Mouse (Mus musculus): Measurements from ENCODE around the gene Gucy2g. TPM values are rescaled to one million over a fixed set of nuclear protein-coding genes. Genes with fewer than 3 reads are reported as not detected.

Gene Gucy2g
- polyA plus RNA-seq, 1 experiment from 2014 or later: not detected

DNA sequence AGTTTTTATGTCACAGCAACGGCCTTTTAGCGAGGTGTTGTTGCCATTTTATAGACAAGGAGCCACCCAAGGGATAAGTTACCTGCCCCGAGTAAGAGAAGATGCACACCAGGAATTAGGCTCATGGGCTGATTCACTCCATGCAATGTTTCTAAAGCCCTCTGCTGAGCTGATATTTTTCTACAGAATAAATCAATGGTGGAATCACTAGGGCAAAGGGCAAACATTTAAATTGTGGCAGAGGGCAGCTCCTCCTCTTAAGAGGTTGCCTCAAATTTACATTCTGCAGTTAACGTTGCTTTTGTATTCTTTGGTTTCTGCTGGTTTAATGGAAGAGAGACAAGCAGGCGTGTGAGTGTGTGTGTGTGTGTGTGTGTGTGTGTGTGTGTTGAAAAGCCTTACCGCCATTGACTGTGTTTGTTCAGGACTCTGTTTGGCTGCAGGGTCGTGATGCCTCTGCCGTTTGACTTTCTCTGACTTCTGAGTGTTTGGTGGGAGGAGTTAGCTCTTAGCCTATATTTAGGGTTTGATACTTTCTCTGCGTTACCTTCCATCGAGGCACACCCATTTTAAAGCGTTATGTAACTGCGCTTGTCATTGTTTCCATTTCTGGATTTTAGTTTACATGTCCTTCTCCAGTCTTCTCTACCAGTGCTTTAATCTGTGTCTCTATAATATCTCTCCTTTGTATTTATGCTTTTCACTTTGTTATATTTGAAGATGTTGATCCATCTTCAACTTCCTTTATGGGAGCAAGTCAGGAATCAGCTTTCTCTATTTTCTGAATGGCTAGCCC is 19.6 kb upstream of the Gucy2g start:
- no peak overlapping the region for H3K27ac ChIP-seq
- no peaks in the 10 kb centered on the region for H3K4me1 ChIP-seq
- no peak for ATAC-seq (ENCODE audit: low FRiP score)
- no peaks in the 10 kb centered on the region for H3K27me3 ChIP-seq
- WGBS: 74% methylated on average over 12 of the region's 12 CpGs
- no peaks in the 10 kb centered on the region for H3K36me3 ChIP-seq
- no peak overlapping the region for H3K4me2 ChIP-seq (replicated peaks)
- no peak overlapping the region for H3K9ac ChIP-seq
- H3K4me3 ChIP-seq: no peak overlapping the region
- no peaks in the 10 kb centered on the region for H3K9me3 ChIP-seq (replicated peaks)

DNA sequence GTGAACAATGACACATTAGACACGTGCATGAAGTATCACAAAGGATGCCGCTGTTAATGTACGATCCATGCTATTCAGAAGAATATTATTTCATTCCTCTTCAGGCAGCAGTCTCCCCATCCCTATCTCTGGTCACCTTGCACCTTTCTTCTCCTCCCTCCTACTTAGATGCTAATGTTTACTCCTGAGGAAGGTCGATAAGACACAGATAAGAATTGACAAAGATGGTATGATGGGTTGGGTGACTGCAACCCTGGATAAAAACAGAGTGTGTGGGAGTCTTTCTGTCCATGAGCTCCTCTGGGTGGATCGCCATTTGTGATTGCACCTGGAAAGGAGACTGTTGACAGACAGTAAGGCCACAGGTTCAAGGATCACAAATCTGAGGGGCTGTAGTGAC is 17.5 kb upstream of the Gucy2g start:
- Histone ChIP-seq H3K27me3 (no peaks in the 10 kb centered on the region), H3K4me1 (peaks cover 9% of the 10 kb centered on the region), H3K9me3 (replicated peaks) (no peaks in the 10 kb centered on the region), H3K9ac (no peak overlapping the region), H3K4me3 (no peak overlapping the region), H3K36me3 (no peaks in the 10 kb centered on the region), H3K27ac (no peak overlapping the region), H3K4me2 (replicated peaks) (no peak overlapping the region)
- ATAC-seq (ENCODE audit: low FRiP score): no peak
- WGBS: 88% methylated on average over 5 of the region's 5 CpGs

DNA sequence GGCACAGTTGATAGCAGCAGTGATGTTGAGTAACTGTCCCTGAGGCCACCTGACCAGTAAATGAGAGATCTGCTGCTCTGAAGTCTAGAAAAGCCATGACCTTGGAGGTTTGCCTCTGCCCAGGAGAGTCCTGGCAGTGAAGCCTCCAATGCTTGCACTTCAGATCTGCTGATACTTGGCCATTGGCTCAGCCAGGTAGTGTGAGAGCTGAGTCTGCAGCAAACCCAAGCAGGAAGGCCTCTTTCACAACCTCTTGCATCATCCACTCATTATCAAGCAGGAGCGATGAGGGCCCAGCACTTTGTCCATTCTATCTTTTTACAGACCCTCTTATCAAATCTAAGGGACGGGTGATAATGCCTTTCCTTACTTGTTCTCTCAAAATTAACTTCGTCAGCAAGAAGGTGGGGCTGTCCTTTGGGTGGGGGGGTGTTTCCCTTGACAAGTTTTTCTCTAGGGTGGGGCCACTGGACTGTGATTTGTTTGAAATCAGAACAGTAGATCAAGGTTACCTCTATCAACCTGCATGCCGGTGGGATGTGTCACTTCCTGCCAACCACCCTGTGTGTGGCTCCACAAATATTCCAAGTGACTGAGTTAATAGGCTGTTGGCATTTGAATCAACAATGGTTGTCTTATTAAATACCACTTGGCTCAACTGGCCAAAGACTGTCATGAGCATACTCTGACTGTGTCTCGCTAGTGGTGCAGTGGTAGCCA is 16.8 kb upstream of the Gucy2g start:
- Histone ChIP-seq H3K27ac (no peak overlapping the region), H3K36me3 (no peaks in the 10 kb centered on the region), H3K4me2 (replicated peaks) (no peak overlapping the region), H3K9me3 (replicated peaks) (no peaks in the 10 kb centered on the region), H3K4me1 (peaks cover 13% of the 10 kb centered on the region), H3K4me3 (no peak overlapping the region), H3K27me3 (no peaks in the 10 kb centered on the region), H3K9ac (no peak overlapping the region)
- ATAC-seq (ENCODE audit: low FRiP score): no peak
- WGBS: 92% methylated on average over 5 of the region's 5 CpGs

DNA sequence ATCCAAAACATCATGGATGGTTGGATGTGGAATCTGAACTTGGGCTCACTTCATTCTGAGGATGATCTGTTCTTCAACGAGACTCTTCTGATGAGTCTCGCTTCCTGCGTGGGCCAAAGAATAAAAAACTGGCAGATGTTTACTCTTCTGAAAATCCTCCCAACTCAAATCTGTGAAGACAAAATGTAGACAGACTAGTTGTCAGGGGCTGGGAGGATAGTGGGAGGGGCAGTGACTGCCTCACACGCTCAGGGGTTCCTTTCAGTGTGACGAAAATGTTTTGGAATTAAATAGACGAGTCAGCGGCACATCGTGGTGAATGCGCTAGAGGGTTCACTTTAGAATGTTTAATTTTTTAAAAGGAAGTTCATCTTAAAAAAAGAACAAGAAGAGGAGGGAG is 15.1 kb upstream of the Gucy2g start:
- 84% methylated on average over 9 of the region's 9 CpGs for WGBS
- peaks cover 13% of the 10 kb centered on the region for H3K4me1 ChIP-seq
- no peak overlapping the region for H3K27ac ChIP-seq
- 0 out of 2 replicates have a peak, but pooled peaks cover 3% of the 10 kb centered on the region for H3K27me3 ChIP-seq
- H3K36me3 ChIP-seq: no peaks in the 10 kb centered on the region
- no peak for ATAC-seq (ENCODE audit: low FRiP score)
- no peak overlapping the region for H3K9ac ChIP-seq
- H3K9me3 ChIP-seq (replicated peaks): no peaks in the 10 kb centered on the region
- H3K4me2 ChIP-seq (replicated peaks): no peak overlapping the region
- no peak overlapping the region for H3K4me3 ChIP-seq

DNA sequence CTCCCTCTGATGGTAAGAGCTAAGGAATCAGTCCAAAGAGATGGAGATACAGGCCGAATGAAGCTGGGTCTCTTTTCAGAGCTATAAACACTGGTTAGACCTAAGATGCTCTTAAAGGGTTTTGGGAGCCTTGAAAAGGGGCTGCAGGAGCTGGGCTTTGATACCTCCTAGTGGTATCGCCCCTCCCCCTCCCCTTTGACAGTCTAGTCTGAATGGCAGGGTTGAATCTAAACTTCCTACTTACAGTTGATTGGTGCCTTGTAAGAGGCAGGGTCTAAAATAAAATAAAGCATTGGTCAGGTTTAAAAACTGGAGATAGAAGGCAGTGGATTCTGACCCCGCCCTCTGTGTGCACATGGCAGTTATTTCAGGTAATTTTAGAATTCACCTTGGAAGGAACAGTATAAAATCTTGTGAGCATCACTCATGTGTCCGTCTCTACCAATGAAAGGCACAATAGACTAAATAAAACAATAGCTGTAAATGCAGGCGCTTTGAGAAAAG is 13.5 kb upstream of the Gucy2g start:
- Histone ChIP-seq H3K4me1 (peaks cover 13% of the 10 kb centered on the region), H3K36me3 (no peaks in the 10 kb centered on the region), H3K27ac (no peak overlapping the region), H3K9ac (peak overlapping the region; percentile 64), H3K27me3 (0 out of 2 replicates have a peak, but pooled peaks cover 3% of the 10 kb centered on the region), H3K4me3 (peak overlapping the region; percentile 52), H3K9me3 (replicated peaks) (no peaks in the 10 kb centered on the region), H3K4me2 (replicated peaks) (peak overlapping the region; percentile 93)
- 9% methylated on average over 5 of the region's 5 CpGs for WGBS
- ATAC-seq (ENCODE audit: low FRiP score): peak; percentile 36

DNA sequence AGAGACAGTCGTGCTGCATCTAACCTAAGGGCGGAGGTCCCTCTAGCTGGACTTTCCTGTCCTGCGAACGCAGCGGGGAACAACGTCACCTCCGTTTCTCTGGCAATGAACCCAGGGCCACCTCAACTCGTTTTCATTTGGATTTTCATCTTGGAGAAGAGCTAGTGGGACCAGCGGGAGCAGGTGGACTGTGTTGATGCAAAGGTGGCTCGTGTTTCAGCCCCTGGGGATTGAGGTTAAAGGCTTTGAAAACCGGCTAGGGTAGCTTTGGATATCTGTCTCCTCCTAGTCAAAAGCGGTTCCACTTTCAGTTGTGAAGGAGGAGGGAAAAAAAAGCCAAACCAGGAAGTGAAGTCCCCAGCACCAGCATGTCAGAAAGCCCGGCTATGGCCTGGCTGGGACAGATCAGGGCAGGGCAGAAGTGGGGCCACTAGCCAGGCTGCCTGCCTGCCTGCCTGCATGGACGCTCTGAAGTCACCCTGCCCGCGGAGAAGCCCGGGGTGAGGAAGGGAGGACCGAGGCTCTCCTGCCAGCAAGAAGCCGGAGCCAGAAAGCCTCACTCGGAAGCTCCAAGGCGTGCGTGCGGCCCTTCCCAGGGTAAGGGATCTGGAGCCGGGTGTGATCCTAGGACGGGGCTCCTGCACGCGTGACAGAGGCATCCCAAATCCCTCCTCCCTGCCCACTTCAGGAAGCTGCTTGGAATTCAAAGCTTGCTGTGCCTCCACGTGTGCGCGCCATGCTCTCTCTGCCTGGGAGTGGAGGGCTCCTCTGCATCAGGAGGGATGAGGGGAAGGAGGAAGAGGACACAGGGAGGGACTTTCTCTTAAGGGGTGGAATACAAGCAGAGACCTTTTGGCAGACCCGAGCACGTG is 12.8 kb upstream of the Gucy2g start:
- Histone ChIP-seq H3K4me1 (peaks cover 13% of the 10 kb centered on the region), H3K4me3 (peak overlapping the region; percentile 52), H3K4me2 (replicated peaks) (peak overlapping the region; percentile 93), H3K9me3 (replicated peaks) (no peaks in the 10 kb centered on the region), H3K27ac (peak overlapping the region; percentile 56; the same call in 1 of the 2 replicates), H3K36me3 (no peaks in the 10 kb centered on the region), H3K9ac (peak overlapping the region; percentile 64), H3K27me3 (0 out of 2 replicates have a peak, but pooled peaks cover 3% of the 10 kb centered on the region)
- under 1% methylated on average over 32 of the region's 32 CpGs for WGBS
- ATAC-seq (ENCODE audit: low FRiP score): peak; percentile 79

DNA sequence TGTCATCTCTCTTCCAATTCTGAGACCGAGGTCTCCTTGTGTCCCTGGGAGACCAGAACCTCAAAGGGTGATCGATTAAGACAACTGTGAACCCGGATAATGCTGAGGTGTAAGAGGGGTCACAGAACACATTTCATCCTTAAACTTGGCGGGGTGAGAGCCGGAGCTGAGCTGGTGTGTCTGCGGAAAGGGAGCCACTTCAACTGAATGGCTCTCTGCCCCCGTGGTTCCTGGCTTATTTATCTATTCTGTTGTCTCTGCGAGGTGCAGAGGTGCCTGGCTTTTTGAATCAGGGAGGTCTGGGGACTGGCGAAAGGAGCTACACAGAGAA is 12.2 kb upstream of the Gucy2g start:
- ATAC-seq (ENCODE audit: low FRiP score): peak; percentile 24; the same call in 1 of the 2 replicates
- H3K27ac ChIP-seq: no peak overlapping the region; the same call in 1 of the 2 replicates

DNA sequence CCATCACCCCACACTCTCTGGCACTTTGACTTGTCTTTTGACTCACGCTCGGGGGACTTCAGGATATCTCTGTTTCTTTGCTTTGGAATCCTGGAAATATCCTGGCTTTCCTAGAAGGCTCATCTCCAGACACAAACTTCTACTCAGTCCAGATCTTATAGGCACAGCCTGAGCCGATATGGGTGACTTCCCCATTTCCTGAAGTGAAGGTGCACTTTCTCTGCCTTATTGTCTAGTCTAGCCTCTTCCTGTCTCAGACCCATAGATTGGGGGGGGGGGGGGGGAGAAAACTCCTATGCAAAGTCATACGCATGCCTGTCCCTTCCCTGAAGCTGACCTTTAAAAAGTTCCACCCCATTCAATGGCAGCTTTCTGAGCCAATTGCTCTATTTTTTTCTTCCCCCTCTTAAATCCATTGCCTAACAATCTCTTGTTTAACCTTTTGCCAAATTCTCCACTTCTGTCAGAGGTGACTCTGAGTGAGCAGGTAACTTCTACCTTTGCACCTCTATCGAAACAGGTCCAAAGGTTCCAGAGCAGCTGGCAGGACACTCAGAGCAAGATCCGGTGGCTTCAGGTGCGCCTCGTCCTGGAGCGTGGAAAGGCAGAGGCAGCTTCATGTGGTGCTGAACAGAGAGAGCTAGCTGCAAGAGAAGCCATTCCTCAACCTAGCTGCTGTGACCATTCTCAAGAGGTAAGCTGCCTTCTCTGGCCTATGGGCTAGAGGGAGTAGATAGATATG is 10.5 kb upstream of the Gucy2g start, which contains the start of gene Acsl5:
Gene Acsl5, plus strand, starts transcription at position 556 of the 742 bp plus-strand sequence.
- WGBS: 94% methylated on average over 9 of the region's 9 CpGs
- Histone ChIP-seq H3K9me3 (replicated peaks) (no peaks in the 10 kb centered on the region), H3K27me3 (0 out of 2 replicates have a peak, but pooled peaks cover 3% of the 10 kb centered on the region), H3K9ac (no peak within 1 kb of the TSS), H3K4me2 (replicated peaks) (peak within 1 kb of the TSS; percentile 93; the same call in 1 of the 2 replicates), H3K4me1 (peaks cover 13% of the 10 kb centered on the region), H3K4me3 (no peak within 1 kb of the TSS), H3K36me3 (no peaks in the 10 kb centered on the region), H3K27ac (no peak within 1 kb of the TSS)
- ATAC-seq (ENCODE audit: low FRiP score): no peak

More for the DNA sequence above, 12.2 kb upstream of the Gucy2g start:
- Histone ChIP-seq H3K36me3 (no peaks in the 10 kb centered on the region), H3K27me3 (0 out of 2 replicates have a peak, but pooled peaks cover 3% of the 10 kb centered on the region), H3K4me3 (peak overlapping the region; percentile 52), H3K4me2 (replicated peaks) (peak overlapping the region; percentile 93), H3K9me3 (replicated peaks) (no peaks in the 10 kb centered on the region), H3K4me1 (peaks cover 13% of the 10 kb centered on the region), H3K9ac (peak overlapping the region; percentile 64)
- WGBS: 2% methylated on average over 9 of the region's 9 CpGs

DNA sequence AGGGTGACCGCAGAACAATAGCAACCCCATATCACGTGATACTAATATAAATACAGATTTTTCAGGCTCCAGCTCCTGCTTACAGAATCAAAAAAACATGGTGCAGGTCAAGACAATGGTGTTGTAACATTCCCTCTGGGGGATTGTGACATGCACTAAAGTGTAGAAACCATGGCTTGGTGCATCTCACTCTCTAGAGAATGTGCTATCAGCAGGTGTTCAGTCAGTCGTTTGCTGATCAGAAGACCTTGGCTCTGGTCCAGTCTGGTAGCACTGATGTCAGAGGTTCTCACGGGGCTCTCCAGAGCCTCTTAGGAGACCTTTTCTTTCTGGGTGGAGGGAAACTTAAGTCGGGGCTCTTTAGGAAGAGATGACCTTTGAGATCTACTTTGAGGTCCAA is 9.4 kb upstream of the Gucy2g start:
- Histone ChIP-seq H3K4me3 (no peak overlapping the region), H3K36me3 (no peaks in the 10 kb centered on the region), H3K27ac (no peak overlapping the region), H3K27me3 (0 out of 2 replicates have a peak, but pooled peaks cover 3% of the 10 kb centered on the region), H3K9me3 (replicated peaks) (no peaks in the 10 kb centered on the region), H3K9ac (no peak overlapping the region), H3K4me1 (peaks cover 13% of the 10 kb centered on the region), H3K4me2 (replicated peaks) (no peak overlapping the region)
- no peak for ATAC-seq (ENCODE audit: low FRiP score)
- 89% methylated on average over 5 of the region's 5 CpGs for WGBS

DNA sequence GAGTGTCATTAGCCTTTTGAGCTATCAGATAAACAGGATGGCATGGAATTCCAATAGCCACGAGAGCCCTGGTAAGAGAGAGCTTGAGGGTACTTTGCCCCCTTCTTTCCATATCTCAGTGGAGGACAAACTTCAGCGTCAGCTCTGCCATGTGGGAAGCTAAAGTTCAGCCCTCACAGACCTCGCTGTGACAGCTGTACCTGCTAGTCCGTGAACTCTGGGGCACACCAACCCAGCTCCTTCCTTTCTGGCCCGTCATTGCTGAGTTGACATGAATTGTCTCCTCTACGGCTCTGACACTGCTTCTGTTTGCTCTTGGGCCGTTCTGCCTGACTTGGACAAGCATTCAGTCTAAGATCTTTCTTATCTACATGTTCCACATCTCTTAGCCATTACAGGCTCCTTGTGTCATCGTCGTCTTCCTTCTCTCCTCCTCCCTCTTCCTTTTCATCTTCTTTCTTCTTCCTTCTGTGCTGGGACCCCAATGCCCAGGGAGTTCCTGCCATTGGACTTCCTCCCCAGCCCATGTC is 7.0 kb upstream of the Gucy2g start:
- Histone ChIP-seq H3K4me3 (no peak overlapping the region), H3K36me3 (no peaks in the 10 kb centered on the region), H3K9ac (no peak overlapping the region), H3K9me3 (replicated peaks) (no peaks in the 10 kb centered on the region), H3K27me3 (0 out of 2 replicates have a peak, but pooled peaks cover 3% of the 10 kb centered on the region), H3K4me1 (0 out of 2 replicates have a peak, but pooled peaks cover 2% of the 10 kb centered on the region), H3K4me2 (replicated peaks) (no peak overlapping the region), H3K27ac (no peak overlapping the region)
- ATAC-seq (ENCODE audit: low FRiP score): no peak
- 71% methylated on average over 9 of the region's 9 CpGs for WGBS

DNA sequence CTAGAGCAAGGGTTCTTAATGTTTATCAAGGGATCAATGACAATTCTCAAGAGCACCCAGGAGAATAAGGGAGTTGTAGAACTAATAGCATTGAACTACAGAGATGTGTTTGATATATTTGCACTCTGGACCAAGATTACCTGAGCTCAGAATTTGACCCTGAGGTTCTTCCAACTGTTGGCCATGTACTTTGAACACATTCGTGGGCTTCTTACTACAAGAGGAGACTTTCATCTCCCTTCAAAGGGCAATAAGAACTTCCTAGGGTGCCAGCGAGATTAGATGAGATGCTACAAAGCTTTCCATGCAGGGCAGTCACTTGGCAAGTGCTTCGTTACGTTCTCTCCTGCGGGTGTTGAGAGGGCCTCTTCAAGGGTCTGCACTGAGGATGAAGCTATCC is 6.5 kb upstream of the Gucy2g start:
- Histone ChIP-seq H3K9ac (no peak overlapping the region), H3K27ac (no peak overlapping the region), H3K4me3 (no peak overlapping the region), H3K27me3 (0 out of 2 replicates have a peak, but pooled peaks cover 3% of the 10 kb centered on the region), H3K4me2 (replicated peaks) (no peak overlapping the region), H3K9me3 (replicated peaks) (no peaks in the 10 kb centered on the region), H3K4me1 (no peaks in the 10 kb centered on the region), H3K36me3 (no peaks in the 10 kb centered on the region)
- WGBS: 85% methylated on average over 5 of the region's 5 CpGs
- ATAC-seq (ENCODE audit: low FRiP score): no peak

All from hindbrain, embryonic 12.5 days (tissue).